Mouse (Mus musculus): ENCODE measurements at regions not wholly inside any gene's neighbourhood (a gene's known extent, or its start where the extent isn't known, plus 50 kb on each side); places are given as distances from the start of the nearest gene placed in this dataset.
"Not testable (repeated sequence)": the region's sequence is repeated elsewhere in the genome, so short reads cannot be mapped to it uniquely, and the experiment has no call there.

GRCm38 (mm10) chr17:6853641-6854040 is 71.1 kb upstream of the Ezr start:
- H3K4me3 ChIP-seq (ENCODE audit: insufficient read depth in 1 of 2, low read depth in 1 of 2, low read length in 2 of 2, poor library complexity in 1 of 2, severe bottlenecking in 1 of 2) = no peak overlapping the region
- no peak overlapping the region for H3K27ac ChIP-seq (ENCODE audit: insufficient read depth, low read depth, low read length, poor library complexity, severe bottlenecking)
- H3K36me3 ChIP-seq (ENCODE audit: control insufficient read depth, insufficient read depth, low read length, poor library complexity, severe bottlenecking) = no peaks in the 10 kb centered on the region
- DNase-seq (ENCODE audit: low read depth, low spot score) = no peak
- in situ Hi-C loops (cut with MboI; ENCODE audit: low sequenced_read_pairs in 2 of 2, unreplicated experiment in 2 of 2) = no loop called here
- H3K9ac ChIP-seq (ENCODE audit: insufficient read depth, low read depth, low read length, poor library complexity, severe bottlenecking) = no peak overlapping the region
- TF ChIP-seq MAFK (IDR thresholded peaks at IDR 0.05; ENCODE audit: insufficient read depth, low read depth, low read length) (no peak), CHD2 (IDR thresholded peaks at IDR 0.05; ENCODE audit: low read depth, low read length) (no peak), HCFC1 (IDR thresholded peaks at IDR 0.05; ENCODE audit: borderline replicate concordance, insufficient read depth, low read length) (no peak), ZNF384 (IDR thresholded peaks at IDR 0.05; ENCODE audit: low read depth, low read length) (no peak), ZC3H11A (IDR thresholded peaks at IDR 0.05; ENCODE audit: borderline replicate concordance, low read depth, low read length) (no peak)
- no peaks in the 10 kb centered on the region for H3K9me3 ChIP-seq (ENCODE audit: control insufficient read depth, insufficient read depth, low read depth, low read length)
- H3K4me1 ChIP-seq (ENCODE audit: control insufficient read depth in 2 of 2, insufficient read depth in 2 of 2, low read length in 2 of 2, poor library complexity in 1 of 2) = peaks cover 0 to 11% of the 10 kb centered on the region in 2 experiments; a peak in 2 of 4 replicates

GRCm38 (mm10) chr17:6852177-6852947 is 69.8 kb upstream of the Ezr start:
- Histone ChIP-seq H3K4me1 (ENCODE audit: control insufficient read depth in 2 of 2, insufficient read depth in 2 of 2, low read length in 2 of 2, poor library complexity in 1 of 2) (peaks cover 0 to 12% of the 10 kb centered on the region in 2 experiments; a peak in 2 of 4 replicates), H3K4me3 (ENCODE audit: insufficient read depth in 1 of 2, low read depth in 1 of 2, low read length in 2 of 2, poor library complexity in 1 of 2, severe bottlenecking in 1 of 2) (no peak overlapping the region), H3K27ac (ENCODE audit: insufficient read depth, low read depth, low read length, poor library complexity, severe bottlenecking) (no peak overlapping the region; the same call in 1 of the 2 replicates), H3K9me3 (ENCODE audit: control insufficient read depth, insufficient read depth, low read depth, low read length) (no peaks in the 10 kb centered on the region), H3K9ac (ENCODE audit: insufficient read depth, low read depth, low read length, poor library complexity, severe bottlenecking) (no peak overlapping the region), H3K36me3 (ENCODE audit: control insufficient read depth, insufficient read depth, low read length, poor library complexity, severe bottlenecking) (no peaks in the 10 kb centered on the region)
- no peak for DNase-seq (ENCODE audit: low read depth, low spot score)
- in situ Hi-C loops (cut with MboI; ENCODE audit: low sequenced_read_pairs in 2 of 2, unreplicated experiment in 2 of 2) = no loop called here
- TF ChIP-seq ZC3H11A (IDR thresholded peaks at IDR 0.05; ENCODE audit: borderline replicate concordance, low read depth, low read length) (no peak), CHD2 (IDR thresholded peaks at IDR 0.05; ENCODE audit: low read depth, low read length) (no peak), ZNF384 (IDR thresholded peaks at IDR 0.05; ENCODE audit: low read depth, low read length) (no peak), MAFK (IDR thresholded peaks at IDR 0.05; ENCODE audit: insufficient read depth, low read depth, low read length) (no peak), HCFC1 (IDR thresholded peaks at IDR 0.05; ENCODE audit: borderline replicate concordance, insufficient read depth, low read length) (no peak)

GRCm38 (mm10) chr17:6850513-6850912 is 67.9 kb upstream of the Ezr start:
- no peaks in the 10 kb centered on the region for H3K9me3 ChIP-seq (ENCODE audit: control insufficient read depth, insufficient read depth, low read depth, low read length)
- no peak overlapping the region for H3K4me3 ChIP-seq (ENCODE audit: insufficient read depth in 1 of 2, low read depth in 1 of 2, low read length in 2 of 2, poor library complexity in 1 of 2, severe bottlenecking in 1 of 2)
- H3K27ac ChIP-seq (ENCODE audit: insufficient read depth, low read depth, low read length, poor library complexity, severe bottlenecking) = no peak overlapping the region
- in situ Hi-C loops (cut with MboI; ENCODE audit: low sequenced_read_pairs in 2 of 2, unreplicated experiment in 2 of 2) = no loop called here
- DNase-seq (ENCODE audit: low read depth, low spot score) = no peak
- no peaks in the 10 kb centered on the region for H3K36me3 ChIP-seq (ENCODE audit: control insufficient read depth, insufficient read depth, low read length, poor library complexity, severe bottlenecking)
- no peak overlapping the region for H3K9ac ChIP-seq (ENCODE audit: insufficient read depth, low read depth, low read length, poor library complexity, severe bottlenecking)
- TF ChIP-seq MAFK (IDR thresholded peaks at IDR 0.05; ENCODE audit: insufficient read depth, low read depth, low read length) (peak; percentile 63; the same call in 1 of the 2 replicates), ZC3H11A (IDR thresholded peaks at IDR 0.05; ENCODE audit: borderline replicate concordance, low read depth, low read length) (no peak)
- H3K4me1 ChIP-seq (ENCODE audit: control insufficient read depth in 2 of 2, insufficient read depth in 2 of 2, low read length in 2 of 2, poor library complexity in 1 of 2) = peaks cover 0 to 12% of the 10 kb centered on the region in 2 experiments; a peak in 2 of 4 replicates

- H3K36me3 ChIP-seq (ENCODE audit: control insufficient read depth, insufficient read depth, low read length, poor library complexity, severe bottlenecking); H3K9ac ChIP-seq (ENCODE audit: insufficient read depth, low read depth, low read length, poor library complexity, severe bottlenecking); H3K4me1 ChIP-seq (ENCODE audit: control insufficient read depth in 2 of 2, insufficient read depth in 2 of 2, low read length in 2 of 2, poor library complexity in 1 of 2); DNase-seq (ENCODE audit: low read depth, low spot score); H3K27ac ChIP-seq (ENCODE audit: insufficient read depth, low read depth, low read length, poor library complexity, severe bottlenecking); H3K9me3 ChIP-seq (ENCODE audit: control insufficient read depth, insufficient read depth, low read depth, low read length); in situ Hi-C loops (cut with MboI; ENCODE audit: low sequenced_read_pairs in 2 of 2, unreplicated experiment in 2 of 2); H3K4me3 ChIP-seq (ENCODE audit: insufficient read depth in 1 of 2, low read depth in 1 of 2, low read length in 2 of 2, poor library complexity in 1 of 2, severe bottlenecking in 1 of 2): not testable (repeated sequence)
Measured at GRCm38 (mm10) chr17:6841781-6842465, 59.3 kb upstream of the Ezr start.
